8 mouse cellular contexts compared by ENCODE assay signal in the genomic region with DNA sequence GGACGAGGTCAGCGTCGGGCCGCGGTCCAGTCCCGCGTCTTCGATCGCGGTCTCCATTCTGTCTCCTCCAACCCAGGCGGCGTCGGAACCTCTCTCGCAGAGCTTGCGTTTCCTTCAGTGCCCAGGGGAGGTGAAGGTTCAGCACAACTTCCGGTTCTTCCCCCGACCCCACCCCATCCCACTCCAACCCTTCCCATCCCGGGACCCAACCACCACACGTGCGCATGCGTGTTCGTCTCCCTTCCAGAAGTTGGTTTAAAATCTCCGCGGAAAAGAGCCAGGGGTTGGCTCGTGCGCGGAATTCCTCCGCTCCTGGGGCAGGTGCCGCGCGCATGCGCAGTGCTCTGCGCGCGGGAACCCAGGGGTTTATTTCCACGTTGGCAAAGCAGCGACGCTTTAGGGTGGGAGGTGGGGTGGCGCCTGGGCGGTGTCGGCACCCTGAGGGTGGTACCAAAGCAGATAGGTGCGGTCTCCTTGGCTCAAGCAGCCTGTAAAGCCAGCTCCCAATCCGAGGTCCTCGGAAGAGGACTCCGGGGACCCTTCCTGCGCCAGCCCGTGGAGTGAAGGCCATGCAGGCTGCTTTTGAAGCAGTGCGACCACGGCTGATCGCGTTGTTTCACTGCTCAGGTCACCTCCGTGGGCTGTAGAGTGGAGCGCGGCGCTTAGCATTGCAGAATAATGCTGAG. TPM values are rescaled to one million over a fixed set of nuclear protein-coding genes. Genes with fewer than 3 reads are reported as not detected.
DNase-seq lines count a peak whose midpoint lies in the region; ATAC-seq lines count a peak whose summit lies in the region.

A gene (minus strand): TSS at position 145 of the 686 bp plus-strand sequence.

- H3K9ac ChIP-seq in heart, embryonic 14.5 days (ENCODE audit: low read length): peak within 1 kb of the TSS; percentile 93
- H3K9ac ChIP-seq in liver, embryonic 13.5 days: peak within 1 kb of the TSS; percentile 97

- H3K36me3 ChIP-seq in heart, embryonic 14.5 days (ENCODE audit: control insufficient read depth, insufficient read depth, low read length): peaks cover 27% of the 10 kb centered on the region
- peaks cover 23% of the 10 kb centered on the region for H3K36me3 ChIP-seq in liver, embryonic 13.5 days

- peak within 1 kb of the TSS; percentile 97 for H3K27ac ChIP-seq in heart, embryonic 14.5 days (replicated peaks in 1 of 2; ENCODE audit: control insufficient read depth in 1 of 2, insufficient read depth in 1 of 2, low read depth in 2 of 2, low read length in 2 of 2)
- peak within 1 kb of the TSS; percentile 92 for H3K27ac ChIP-seq in liver, embryonic 13.5 days

- peak; percentile 79 to 83 for DNase-seq in CD8-positive naive resting alpha-beta T cell, adult 2 months (ENCODE audit: low read depth in 2 of 2, low spot score in 2 of 2)
- DNase-seq in c-Kit-negative CD71-positive TER-119-positive erythroid progenitor cells, embryonic 14.5 days (ENCODE audit: low read depth, low spot score): peak; percentile 74
- peak; percentile 92 for DNase-seq in fibroblast of lung, adult 2 months (ENCODE audit: low read depth)
- DNase-seq in kidney, postnatal 14 days: peak; percentile 97
- DNase-seq in liver, embryonic 13.5 days: peak; percentile 82
- peak; percentile 94 for DNase-seq in neural tube, embryonic 10.5 days (ENCODE audit: extremely low spot score, low spot score)
- DNase-seq in telencephalon, adult 2 months (ENCODE audit: low read depth, low spot score): peak; percentile 97

- peak within 1 kb of the TSS; percentile 95 for H3K4me2 ChIP-seq in heart, embryonic 14.5 days (ENCODE audit: low read length)
- peak within 1 kb of the TSS; percentile 96 for H3K4me2 ChIP-seq in liver, embryonic 13.5 days

- peaks cover 2 to 10% of the 10 kb centered on the region in 2 experiments; a peak in 3 of 4 replicates for H3K4me1 ChIP-seq in heart, embryonic 14.5 days (ENCODE audit: control insufficient read depth in 2 of 2, insufficient read depth in 2 of 2, low read length in 2 of 2)
- H3K4me1 ChIP-seq in liver, embryonic 13.5 days (replicated peaks): peaks cover 24% of the 10 kb centered on the region

- H3K9me3 ChIP-seq in heart, embryonic 14.5 days (ENCODE audit: control insufficient read depth, low read length): no peaks in the 10 kb centered on the region
- no peaks in the 10 kb centered on the region for H3K9me3 ChIP-seq in liver, embryonic 13.5 days (replicated peaks)

- no peaks in the 10 kb centered on the region for H3K27me3 ChIP-seq in heart, embryonic 14.5 days (ENCODE audit: control insufficient read depth, insufficient read depth, low read length)
- 0 out of 2 replicates have a peak, but pooled peaks cover 5% of the 10 kb centered on the region for H3K27me3 ChIP-seq in liver, embryonic 13.5 days

- H3K4me3 ChIP-seq in heart, embryonic 14.5 days (ENCODE audit: control insufficient read depth in 1 of 2, insufficient read depth in 1 of 2, low read depth in 1 of 2, low read length in 2 of 2): peak within 1 kb of the TSS; percentile 77 to 95
- H3K4me3 ChIP-seq in liver, embryonic 13.5 days (replicated peaks): peak within 1 kb of the TSS; percentile 93

- ATAC-seq in heart, embryonic 14.5 days (ENCODE audit: insufficient number of reproducible peaks, insufficient read depth, low FRiP score, low read depth): peak; percentile 97
- peak; percentile 94 for ATAC-seq in liver, embryonic 13.5 days (ENCODE audit: low read depth)

- WGBS in heart, embryonic 14.5 days: under 1% methylated on average over 55 of the region's 55 CpGs
- under 1% methylated on average over 55 of the region's 55 CpGs for WGBS in liver, embryonic 13.5 days (ENCODE audit: insufficient replicate concordance)

RNA-seq across cellular contexts. Expression of the gene that starts here (rescaled TPM):
- 17.1 and 17.4 TPM in 2 replicates for polyA plus RNA-seq in heart, embryonic 14.5 days (2014; fragmentation: Nextera tagmentation; extraction: Ambion mirVana)
- polyA plus RNA-seq in liver, embryonic 13.5 days (2015; fragmentation: Nextera tagmentation; extraction: Ambion mirVana): 11.1 and 12.4 TPM in 2 replicates

Comparison
In these comparisons a context has a peak if more than half of its experiments do, and no peak if none do; other contexts are left out.
1. Peak in every context shown above with its lines: DNase-seq, ATAC-seq, H3K4me3 ChIP-seq and H3K27ac ChIP-seq.